Mouse (Mus musculus) intestine, postnatal 0 days (tissue): Measurements from ENCODE around the gene Glipr2. TPM values are rescaled to one million over a fixed set of nuclear protein-coding genes. Genes with fewer than 3 reads are reported as not detected.

Experiments used
- ATAC-seq: fragments of 200-750 bp; cut with Nextera tagmentation; 2 replicates; pipeline ENCODE4 v1.8.0; 2017; ENCODE audit warnings: mild to moderate bottlenecking, moderate TSS enrichment, moderate library complexity
- H3K27ac ChIP-seq: fragments of 300-500 bp; sonication (generic); 2 replicates; pipeline ENCODE4 v1.5.1; 2014; ENCODE audit warnings: mild to moderate bottlenecking, low read depth, low read length, moderate library complexity
- H3K27me3 ChIP-seq: fragments of 300-500 bp; sonication (generic); replicated peaks from 2 replicates; pipeline ENCODE4 v1.6.1; 2014; ENCODE audit warnings: low read length, mixed read lengths; ENCODE audit not compliant: control insufficient read depth, insufficient read depth
- H3K36me3 ChIP-seq: fragments of 300-500 bp; sonication (generic); 2 replicates; pipeline ENCODE4 v1.6.1; 2014; ENCODE audit warnings: mild to moderate bottlenecking, moderate library complexity; ENCODE audit not compliant: control insufficient read depth, insufficient read depth
- H3K4me1 ChIP-seq: fragments of 300-500 bp; sonication (generic); replicated peaks from 2 replicates; pipeline ENCODE4 v1.6.1; 2014; ENCODE audit warnings: antibody characterized with exemption, low read length, mixed read lengths; ENCODE audit not compliant: control insufficient read depth, insufficient read depth
- H3K4me2 ChIP-seq: fragments of 300-500 bp; sonication (generic); replicated peaks from 2 replicates; pipeline ENCODE4 v1.6.1; 2014; ENCODE audit warnings: low read depth, mild to moderate bottlenecking, moderate library complexity
- H3K4me3 ChIP-seq: fragments of 300-500 bp; sonication (generic); 2 replicates; pipeline ENCODE4 v1.5.1; 2014; ENCODE audit warnings: low read depth, low read length
- H3K9ac ChIP-seq: fragments of 300-500 bp; sonication (generic); 2 replicates; pipeline ENCODE4 v1.6.1; 2014; ENCODE audit warnings: mild to moderate bottlenecking, low read depth, low read length
- H3K9me3 ChIP-seq: fragments of 300-500 bp; sonication (generic); 2 replicates; pipeline ENCODE4 v1.6.1; 2016; ENCODE audit warnings: mixed run types; ENCODE audit not compliant: control insufficient read depth
- CTCF ChIP-seq: sonication (generic); IDR thresholded peaks from 2 replicates; pipeline ENCODE4 v1.5.1; 2016; ENCODE audit warnings: low read depth, mild to moderate bottlenecking, control low read depth, antibody characterized with exemption, moderate library complexity
- WGBS: fragments of 180-500 bp; shearing (Covaris S2); extraction: QIAGEN DNeasy Blood & Tissue Kit; methylation state at CpG from one replicate; pipeline ENCODE4 v1.1.7; 2014; 5-methylcytosine and 5-hydroxymethylcytosine counted together
- polyA plus RNA-seq: library from polyadenylated mRNA; unstranded; fragments of >200 nt; fragmentation: Nextera tagmentation; extraction: Ambion mirVana; gene quantifications from 2 replicates; pipeline ENCODE4 v1.2.1, GENCODE M21; 2015

Glipr2 gene
- polyA plus RNA-seq, 1 experiment from 2014 or later, result 26.8 TPM

DNA sequence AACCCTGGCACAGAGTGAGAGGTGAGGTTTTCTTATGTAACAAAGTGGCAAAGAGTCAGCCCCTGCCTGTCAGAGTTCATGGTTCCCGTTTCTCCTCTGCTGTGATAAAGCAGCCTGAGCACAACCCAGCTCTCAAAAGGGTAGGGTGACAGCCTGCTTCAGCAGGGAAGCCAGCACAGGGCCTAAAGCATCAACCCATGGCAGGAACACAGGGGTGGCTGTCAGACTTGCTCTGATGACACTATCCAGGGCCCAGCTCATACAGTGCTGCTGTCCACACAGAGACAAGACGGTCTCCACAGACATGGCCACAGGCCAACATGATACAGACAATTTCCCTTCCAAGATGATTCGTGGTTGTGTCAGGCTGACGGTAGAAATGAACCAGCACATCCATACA is 25.3 kb upstream of the Glipr2 start:
- WGBS, result 77% methylated on average over 4 of the region's 4 CpGs
- ATAC-seq, result no peak

DNA sequence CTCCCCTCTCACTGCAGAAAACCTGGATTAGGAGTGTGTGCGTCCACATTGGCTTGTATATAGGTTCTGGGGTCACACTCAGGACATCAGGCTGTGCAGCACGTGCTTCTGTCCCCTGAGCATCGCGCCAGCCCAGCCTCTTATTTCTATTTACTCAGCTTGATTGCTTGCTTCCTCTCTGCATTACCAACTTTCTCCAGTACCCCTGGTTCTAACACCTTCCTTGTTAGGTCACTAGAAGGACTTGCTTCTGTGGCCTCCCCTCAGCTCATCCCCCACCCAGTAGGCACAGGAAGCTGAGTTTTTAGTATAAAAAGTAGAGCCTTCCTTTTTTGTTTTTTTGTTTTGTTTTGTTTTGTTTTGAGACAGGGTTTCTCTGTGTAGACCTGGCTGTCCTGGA is 21.0 kb upstream of the Glipr2 start:
- 68% methylated on average over 4 of the region's 4 CpGs for WGBS
- H3K4me2 ChIP-seq, result no peak overlapping the region
- H3K27me3 ChIP-seq, result no peaks in the 10 kb centered on the region
- no peak for TF ChIP-seq CTCF
- H3K4me1 ChIP-seq, result no peaks in the 10 kb centered on the region
- H3K9me3 ChIP-seq, result no peaks in the 10 kb centered on the region
- H3K36me3 ChIP-seq, result peaks cover 5% of the 10 kb centered on the region; the same call in 1 of the 2 replicates
- no peak overlapping the region for H3K4me3 ChIP-seq
- H3K27ac ChIP-seq, result no peak overlapping the region
- H3K9ac ChIP-seq, result no peak overlapping the region
- ATAC-seq, result no peak

More for the DNA sequence above, 25.3 kb upstream of the Glipr2 start:
- H3K9me3 ChIP-seq, result no peaks in the 10 kb centered on the region
- H3K27ac ChIP-seq, result no peak overlapping the region
- TF ChIP-seq CTCF, result no peak
- H3K4me3 ChIP-seq, result no peak overlapping the region
- H3K36me3 ChIP-seq, result peaks cover 7% of the 10 kb centered on the region; the same call in 1 of the 2 replicates
- H3K9ac ChIP-seq, result no peak overlapping the region
- no peaks in the 10 kb centered on the region for H3K27me3 ChIP-seq
- H3K4me2 ChIP-seq, result no peak overlapping the region
- no peaks in the 10 kb centered on the region for H3K4me1 ChIP-seq

DNA sequence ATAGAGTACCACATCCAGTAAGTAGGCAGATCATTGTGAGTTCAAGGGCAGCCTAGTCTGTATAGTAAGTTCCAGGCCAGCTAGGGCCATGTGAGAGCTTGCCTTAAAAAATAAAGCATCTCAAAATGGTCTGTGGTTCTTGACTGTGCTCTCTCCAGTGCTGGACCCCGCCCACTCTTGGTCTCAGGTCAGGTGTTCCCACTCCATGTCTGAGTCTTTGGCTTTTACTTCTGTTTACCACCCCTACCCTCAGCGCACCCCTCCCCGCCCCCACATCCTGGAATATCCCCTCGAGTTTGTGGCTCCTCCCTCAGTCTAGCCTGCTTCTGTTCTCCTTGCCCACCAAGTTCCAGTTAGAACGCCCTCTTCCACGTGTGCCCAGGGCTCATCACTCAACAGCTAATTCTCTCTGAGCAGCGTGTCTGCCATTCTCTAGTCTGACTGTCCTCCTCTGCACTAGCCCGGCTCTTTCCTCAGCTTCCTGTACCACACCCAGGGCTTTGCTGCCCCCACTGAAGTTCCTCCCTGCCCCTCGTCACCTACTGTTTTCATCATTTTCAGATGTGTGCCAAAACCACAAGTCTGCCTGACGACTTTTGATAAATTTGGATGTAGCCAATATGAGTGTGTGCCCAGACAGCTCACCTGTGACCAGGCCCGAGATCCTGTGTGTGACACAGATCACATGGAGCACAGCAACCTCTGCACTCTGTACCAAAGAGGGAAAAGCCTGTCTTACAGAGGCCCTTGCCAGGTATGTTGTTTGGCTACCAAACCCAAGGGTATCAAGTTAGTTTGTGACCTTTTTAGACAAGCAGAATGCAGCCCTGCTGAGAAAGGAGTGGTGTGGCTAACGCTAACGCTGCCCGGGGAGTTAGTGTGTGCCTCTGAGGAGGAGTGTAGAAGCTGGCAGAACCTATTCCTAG is 20.2 kb upstream of the Glipr2 start:
- no peak for ATAC-seq

GRCm38 (mm10) chr4:43941315-43941714 is 15.9 kb upstream of the Glipr2 start:
- TF ChIP-seq CTCF, result no peak
- Histone ChIP-seq H3K36me3 (peaks cover 4% of the 10 kb centered on the region; the same call in 1 of the 2 replicates), H3K27me3 (no peaks in the 10 kb centered on the region), H3K9ac (no peak overlapping the region), H3K27ac (no peak overlapping the region), H3K4me1 (no peaks in the 10 kb centered on the region), H3K4me2 (no peak overlapping the region), H3K4me3 (no peak overlapping the region), H3K9me3 (no peaks in the 10 kb centered on the region)
- 93% methylated on average over 5 of the region's 5 CpGs for WGBS
- no peak for ATAC-seq

More for the DNA sequence above, 20.2 kb upstream of the Glipr2 start:
- H3K9me3 ChIP-seq, result no peaks in the 10 kb centered on the region
- no peak overlapping the region for H3K4me3 ChIP-seq
- H3K4me2 ChIP-seq, result no peak overlapping the region
- WGBS, result 79% methylated on average over 14 of the region's 14 CpGs
- peaks cover 4% of the 10 kb centered on the region; the same call in 1 of the 2 replicates for H3K36me3 ChIP-seq
- H3K4me1 ChIP-seq, result no peaks in the 10 kb centered on the region
- no peak for TF ChIP-seq CTCF
- H3K9ac ChIP-seq, result no peak overlapping the region
- H3K27ac ChIP-seq, result no peak overlapping the region
- no peaks in the 10 kb centered on the region for H3K27me3 ChIP-seq

GRCm38 (mm10) chr4:43942421-43942820 is 14.8 kb upstream of the Glipr2 start:
- TF ChIP-seq CTCF, result no peak
- ATAC-seq, result no peak
- Histone ChIP-seq H3K27me3 (no peaks in the 10 kb centered on the region), H3K4me3 (no peak overlapping the region), H3K27ac (no peak overlapping the region), H3K9me3 (no peaks in the 10 kb centered on the region), H3K4me2 (no peak overlapping the region), H3K4me1 (no peaks in the 10 kb centered on the region), H3K36me3 (peaks cover 4% of the 10 kb centered on the region; the same call in 1 of the 2 replicates), H3K9ac (no peak overlapping the region)
- 89% methylated on average over 8 of the region's 8 CpGs for WGBS

DNA sequence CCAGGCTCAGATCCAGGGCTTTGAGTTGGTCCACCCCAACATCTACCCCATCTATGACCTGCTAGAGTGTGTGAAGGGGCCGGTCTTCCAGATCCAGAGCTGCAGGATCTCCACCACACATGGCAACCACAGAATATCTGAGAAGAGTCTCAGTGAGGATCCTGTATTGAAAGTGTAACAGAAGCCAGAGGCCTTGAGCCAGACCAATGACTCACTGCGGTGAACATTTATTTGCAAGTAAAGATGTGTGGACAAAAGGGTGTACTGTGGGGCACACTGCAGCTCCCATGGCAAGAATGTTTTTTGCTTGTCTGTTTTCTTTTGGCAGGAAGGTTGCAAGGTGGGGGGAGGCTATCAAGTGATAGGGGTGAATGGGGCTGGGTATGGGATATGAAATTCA is 9.6 kb upstream of the Glipr2 start:
- H3K27me3 ChIP-seq, result no peaks in the 10 kb centered on the region
- H3K4me1 ChIP-seq, result no peaks in the 10 kb centered on the region
- H3K4me2 ChIP-seq, result no peak overlapping the region
- no peak for TF ChIP-seq CTCF
- H3K27ac ChIP-seq, result no peak overlapping the region
- H3K9me3 ChIP-seq, result no peaks in the 10 kb centered on the region
- no peak overlapping the region for H3K9ac ChIP-seq
- WGBS, result 93% methylated on average over 2 of the region's 2 CpGs
- H3K36me3 ChIP-seq, result no peaks in the 10 kb centered on the region
- no peak for ATAC-seq
- H3K4me3 ChIP-seq, result no peak overlapping the region
